Mouse (Mus musculus) testis, adult 2 months (tissue): ENCODE results near the gene Bcl2l1.

ENCODE experiments used
- CTCF ChIP-seq: fragments of 200-500 bp; IDR thresholded peaks from 2 replicates; pipeline ENCODE4 v1.5.1; 2012; ENCODE audit warnings: low read depth, mild to moderate bottlenecking, inconsistent platforms, low read length, moderate library complexity; ENCODE audit not compliant: control insufficient read depth, insufficient read depth, insufficient replicate concordance
- POLR2A ChIP-seq: fragments of 200-500 bp; IDR thresholded peaks from 2 replicates; pipeline ENCODE4 v1.6.1; 2012; ENCODE audit warnings: low read depth, mild to moderate bottlenecking, inconsistent platforms, low read length, moderate library complexity; ENCODE audit not compliant: control insufficient read depth

GRCm38 (mm10) chr2:152767618-152768271 lies 63.8 kb downstream of the Bcl2l1 start:
- TF ChIP-seq CTCF: no peak
- TF ChIP-seq POLR2A: no peak
